Mouse (Mus musculus): ENCODE measurements around the gene Gm10382. TPM values are rescaled to one million over a fixed set of nuclear protein-coding genes. Genes with fewer than 3 reads are reported as not detected.

The Gm10382 gene
- polyA plus RNA-seq, 1 experiment from 2014 or later = 0.18 TPM

DNA sequence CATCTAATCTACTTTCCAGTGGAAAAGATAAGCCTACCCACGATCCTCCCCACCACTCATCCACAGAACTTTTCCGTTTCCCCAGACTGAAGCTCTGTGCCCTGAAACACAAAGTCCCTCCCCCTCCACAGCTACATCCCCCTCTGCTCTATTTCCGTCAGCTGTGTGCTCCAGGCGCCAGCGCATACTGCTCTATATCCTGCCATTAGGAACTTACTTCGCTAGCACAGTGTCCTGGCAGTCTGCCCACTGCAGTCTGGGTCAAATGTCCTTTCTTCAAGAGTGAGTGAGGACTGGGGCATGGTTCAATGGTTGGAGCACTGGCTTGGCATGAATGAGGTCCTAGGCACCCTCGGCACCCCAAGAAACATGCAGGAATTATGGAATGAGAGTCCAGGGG is 25.2 kb upstream of the Gm10382 start:
- peak; percentile 45 for DNase-seq
- no peaks in the 10 kb centered on the region for H3K9me3 ChIP-seq (ENCODE audit: low read length)
- no peaks in the 10 kb centered on the region for H3K27me3 ChIP-seq (ENCODE audit: insufficient read depth, low read length)
- H3K4me1 ChIP-seq (ENCODE audit: insufficient read depth) = no peaks in the 10 kb centered on the region
- no peak overlapping the region for H3K4me3 ChIP-seq (ENCODE audit: low read depth, low read length)
- no peak overlapping the region for H3K27ac ChIP-seq (ENCODE audit: low read depth)
- TF ChIP-seq CTCF (IDR thresholded peaks at IDR 0.05; ENCODE audit: low read depth) (no peak), EP300 (IDR thresholded peaks at IDR 0.05; ENCODE audit: low read depth) (no peak)
- 55% methylated on average over 7 of the region's 7 CpGs for WGBS (ENCODE audit: insufficient replicate concordance)
- no peaks in the 10 kb centered on the region for H3K36me3 ChIP-seq (replicated peaks; ENCODE audit: insufficient read depth, low read length)
- no peak overlapping the region for H3K9ac ChIP-seq (replicated peaks)
- ATAC-seq = peak; percentile 28; the same call in 1 of the 2 replicates
- no peak overlapping the region for H3K4me2 ChIP-seq (ENCODE audit: low read depth, low read length)

DNA sequence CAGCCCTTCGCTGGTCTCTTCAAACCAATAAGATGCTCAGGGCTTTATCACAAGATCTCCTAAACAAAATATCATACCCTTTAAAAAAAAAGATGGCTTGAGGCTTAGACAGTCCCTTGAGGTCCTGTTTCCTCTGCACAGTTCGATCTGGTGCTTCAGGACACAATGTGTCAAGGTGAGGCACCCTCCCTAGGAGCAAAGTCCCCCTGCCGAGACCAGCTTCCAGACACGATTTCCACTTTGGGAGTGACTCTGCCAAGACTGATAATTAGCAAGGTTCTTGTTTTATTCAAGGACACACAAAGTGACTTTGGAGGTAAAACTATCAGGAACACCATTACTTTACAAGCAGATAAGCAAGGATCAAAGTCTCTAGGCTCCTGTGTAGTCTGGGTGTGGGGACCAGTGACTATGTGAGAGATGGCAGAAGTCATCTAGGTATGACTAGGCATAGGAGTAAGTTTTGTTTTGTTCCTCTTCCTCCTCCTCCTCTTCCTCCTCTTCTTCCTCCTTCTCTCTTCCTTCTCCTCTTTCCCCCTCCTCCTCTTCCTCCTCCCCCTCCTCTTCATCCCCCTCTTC is 24.2 kb upstream of the Gm10382 start:
- no peak for TF ChIP-seq CTCF (IDR thresholded peaks at IDR 0.05; ENCODE audit: low read depth)
- no peak for TF ChIP-seq EP300 (IDR thresholded peaks at IDR 0.05; ENCODE audit: low read depth)
- ATAC-seq (no peak), DNase-seq (no peak)
- Histone ChIP-seq H3K36me3 (replicated peaks; ENCODE audit: insufficient read depth, low read length) (no peaks in the 10 kb centered on the region), H3K9ac (replicated peaks) (no peak overlapping the region), H3K4me3 (ENCODE audit: low read depth, low read length) (no peak overlapping the region), H3K9me3 (ENCODE audit: low read length) (no peaks in the 10 kb centered on the region), H3K27ac (ENCODE audit: low read depth) (no peak overlapping the region), H3K4me2 (ENCODE audit: low read depth, low read length) (no peak overlapping the region), H3K4me1 (ENCODE audit: insufficient read depth) (no peaks in the 10 kb centered on the region), H3K27me3 (ENCODE audit: insufficient read depth, low read length) (no peaks in the 10 kb centered on the region)
- WGBS (ENCODE audit: insufficient replicate concordance) = 64% methylated on average over 4 of the region's 4 CpGs

DNA sequence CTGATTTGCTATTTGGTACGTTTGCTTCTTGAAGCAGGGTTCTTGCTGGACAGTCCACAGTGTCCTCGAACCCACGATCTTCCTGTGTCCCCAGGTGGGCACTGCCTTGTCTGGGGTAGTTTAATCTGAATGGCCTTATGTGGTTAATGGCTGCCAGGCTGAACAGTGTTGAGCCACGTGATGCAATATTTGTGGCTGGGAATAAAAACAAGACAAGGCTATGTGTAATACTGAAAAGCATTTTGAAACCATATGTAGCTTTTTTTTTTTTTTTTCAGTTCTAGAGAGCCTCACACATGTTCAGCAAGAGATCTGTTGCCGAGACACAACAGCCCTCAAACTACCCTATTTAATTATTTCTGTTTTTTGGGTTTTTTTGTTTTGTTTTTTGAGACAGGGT is 21.0 kb upstream of the Gm10382 start:
- DNase-seq = no peak
- ATAC-seq = peak; percentile 59; the same call in 1 of the 2 replicates
- no peak overlapping the region for H3K9ac ChIP-seq (replicated peaks)
- no peak overlapping the region for H3K4me3 ChIP-seq (ENCODE audit: low read depth, low read length)
- H3K36me3 ChIP-seq (replicated peaks; ENCODE audit: insufficient read depth, low read length) = no peaks in the 10 kb centered on the region
- WGBS (ENCODE audit: insufficient replicate concordance) = 55% methylated on average over 5 of the region's 5 CpGs
- TF ChIP-seq CTCF (IDR thresholded peaks at IDR 0.05; ENCODE audit: low read depth) = no peak
- no peak for TF ChIP-seq EP300 (IDR thresholded peaks at IDR 0.05; ENCODE audit: low read depth)
- H3K27ac ChIP-seq (ENCODE audit: low read depth) = no peak overlapping the region
- no peaks in the 10 kb centered on the region for H3K4me1 ChIP-seq (ENCODE audit: insufficient read depth)
- H3K4me2 ChIP-seq (ENCODE audit: low read depth, low read length) = no peak overlapping the region
- H3K27me3 ChIP-seq (ENCODE audit: insufficient read depth, low read length) = no peaks in the 10 kb centered on the region
- H3K9me3 ChIP-seq (ENCODE audit: low read length) = no peaks in the 10 kb centered on the region

DNA sequence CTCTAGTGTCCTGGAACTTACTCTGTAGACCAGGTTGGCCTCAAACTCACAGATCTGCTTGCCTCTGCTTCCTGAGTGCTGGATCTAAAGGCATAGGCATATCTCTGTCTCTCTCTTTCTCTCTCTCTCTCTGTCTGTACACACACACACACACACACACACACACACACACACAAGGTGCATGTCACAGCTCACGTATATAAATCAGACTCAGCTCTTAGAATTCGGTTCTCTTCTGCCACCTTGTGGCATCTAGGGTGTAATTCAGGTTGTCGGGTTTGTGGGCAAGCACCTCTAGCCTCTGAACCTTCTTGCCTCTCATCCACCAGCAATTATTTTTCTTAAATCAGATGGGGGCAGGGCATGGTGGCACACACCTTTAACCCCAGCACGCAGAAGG is 20.6 kb upstream of the Gm10382 start:
- H3K9ac ChIP-seq (replicated peaks) = no peak overlapping the region
- H3K4me3 ChIP-seq (ENCODE audit: low read depth, low read length) = no peak overlapping the region
- WGBS (ENCODE audit: insufficient replicate concordance) = 0% methylated on average over 4 of the region's 4 CpGs
- no peak overlapping the region for H3K27ac ChIP-seq (ENCODE audit: low read depth)
- no peaks in the 10 kb centered on the region for H3K4me1 ChIP-seq (ENCODE audit: insufficient read depth)
- peak; percentile 86 for TF ChIP-seq CTCF (IDR thresholded peaks at IDR 0.05; ENCODE audit: low read depth)
- no peak for TF ChIP-seq EP300 (IDR thresholded peaks at IDR 0.05; ENCODE audit: low read depth)
- ATAC-seq (peak; percentile 66), DNase-seq (peak; percentile 64)
- H3K9me3 ChIP-seq (ENCODE audit: low read length) = no peaks in the 10 kb centered on the region
- no peak overlapping the region for H3K4me2 ChIP-seq (ENCODE audit: low read depth, low read length)
- H3K36me3 ChIP-seq (replicated peaks; ENCODE audit: insufficient read depth, low read length) = no peaks in the 10 kb centered on the region
- H3K27me3 ChIP-seq (ENCODE audit: insufficient read depth, low read length) = no peaks in the 10 kb centered on the region

DNA sequence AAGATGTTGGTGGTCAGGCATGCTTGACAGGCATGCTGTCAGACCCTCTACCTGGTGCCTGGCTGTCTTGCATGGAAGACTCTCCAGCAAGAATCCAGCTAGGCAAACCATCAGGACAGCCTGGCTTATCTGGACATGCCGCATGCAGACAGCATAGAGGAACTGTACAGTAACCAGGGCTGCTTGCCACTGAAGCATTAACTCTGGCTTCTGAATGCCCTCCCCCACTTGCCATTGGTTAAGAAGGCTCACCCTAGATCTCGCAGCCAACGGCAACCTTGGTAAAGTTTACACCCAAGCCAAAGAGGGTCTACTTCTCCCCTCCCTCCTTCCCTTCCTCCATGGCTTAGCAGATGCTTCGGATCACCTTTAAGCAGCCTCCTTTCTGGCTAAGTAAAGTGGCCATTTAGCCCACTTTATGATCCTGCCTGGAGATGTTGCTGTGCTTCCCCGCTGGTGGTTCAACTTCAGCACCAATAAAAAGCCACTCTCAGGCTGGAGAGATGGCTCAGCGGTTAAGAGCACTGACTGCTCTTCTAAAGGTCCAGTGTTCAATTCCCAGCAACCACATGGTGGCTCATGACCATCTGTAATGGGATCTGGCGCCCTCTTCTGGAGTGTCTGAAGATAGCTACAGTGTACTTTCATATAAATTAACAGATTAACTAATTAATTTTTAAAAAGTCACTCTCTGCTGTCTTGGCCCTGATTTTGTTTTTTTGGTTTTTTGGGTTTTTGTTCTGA is 18.0 kb upstream of the Gm10382 start:
- ATAC-seq = no peak
- no peaks in the 10 kb centered on the region for H3K9me3 ChIP-seq (ENCODE audit: low read length)
- H3K4me2 ChIP-seq (ENCODE audit: low read depth, low read length) = no peak overlapping the region
- no peaks in the 10 kb centered on the region for H3K4me1 ChIP-seq (ENCODE audit: insufficient read depth)
- H3K36me3 ChIP-seq (replicated peaks; ENCODE audit: insufficient read depth, low read length) = no peaks in the 10 kb centered on the region
- no peak for DNase-seq
- 74% methylated on average over 7 of the region's 7 CpGs for WGBS (ENCODE audit: insufficient replicate concordance)
- no peak overlapping the region for H3K27ac ChIP-seq (ENCODE audit: low read depth)
- TF ChIP-seq CTCF (IDR thresholded peaks at IDR 0.05; ENCODE audit: low read depth) = peak; percentile 39
- TF ChIP-seq EP300 (IDR thresholded peaks at IDR 0.05; ENCODE audit: low read depth) = no peak
- H3K27me3 ChIP-seq (ENCODE audit: insufficient read depth, low read length) = no peaks in the 10 kb centered on the region
- H3K4me3 ChIP-seq (ENCODE audit: low read depth, low read length) = no peak overlapping the region
- no peak overlapping the region for H3K9ac ChIP-seq (replicated peaks)

DNA sequence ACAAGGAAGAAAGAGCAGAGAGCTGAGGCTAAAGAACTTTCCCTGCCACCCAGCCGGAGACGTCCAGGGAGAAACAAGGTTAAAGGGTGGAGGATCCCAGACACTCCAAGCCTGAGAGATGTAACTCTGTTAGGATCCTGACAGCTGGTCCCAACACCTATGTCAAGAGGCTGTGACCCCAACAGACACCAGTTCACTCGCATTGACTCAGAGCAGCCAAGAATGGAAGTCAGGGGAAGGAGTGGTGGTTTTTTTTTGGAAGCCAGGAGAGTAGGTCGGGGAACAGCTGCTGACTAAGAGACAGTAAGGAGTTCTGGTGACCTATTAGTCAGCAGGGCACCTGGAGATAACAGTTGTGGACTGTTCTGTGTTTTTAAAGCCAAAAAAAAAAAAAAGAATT is 17.1 kb upstream of the Gm10382 start:
- Histone ChIP-seq H3K9me3 (ENCODE audit: low read length) (no peaks in the 10 kb centered on the region), H3K9ac (replicated peaks) (no peak overlapping the region), H3K4me2 (ENCODE audit: low read depth, low read length) (no peak overlapping the region), H3K27ac (ENCODE audit: low read depth) (no peak overlapping the region), H3K36me3 (replicated peaks; ENCODE audit: insufficient read depth, low read length) (no peaks in the 10 kb centered on the region), H3K4me1 (ENCODE audit: insufficient read depth) (no peaks in the 10 kb centered on the region), H3K4me3 (ENCODE audit: low read depth, low read length) (no peak overlapping the region), H3K27me3 (ENCODE audit: insufficient read depth, low read length) (no peaks in the 10 kb centered on the region)
- TF ChIP-seq EP300 (IDR thresholded peaks at IDR 0.05; ENCODE audit: low read depth) (no peak), CTCF (IDR thresholded peaks at IDR 0.05; ENCODE audit: low read depth) (no peak)
- no peak for ATAC-seq
- no peak for DNase-seq
- WGBS (ENCODE audit: insufficient replicate concordance) = 76% methylated on average over 4 of the region's 4 CpGs

Data from liver, postnatal 0 days (tissue).